11 mouse cellular contexts compared by ENCODE assay signal in the genomic region with DNA sequence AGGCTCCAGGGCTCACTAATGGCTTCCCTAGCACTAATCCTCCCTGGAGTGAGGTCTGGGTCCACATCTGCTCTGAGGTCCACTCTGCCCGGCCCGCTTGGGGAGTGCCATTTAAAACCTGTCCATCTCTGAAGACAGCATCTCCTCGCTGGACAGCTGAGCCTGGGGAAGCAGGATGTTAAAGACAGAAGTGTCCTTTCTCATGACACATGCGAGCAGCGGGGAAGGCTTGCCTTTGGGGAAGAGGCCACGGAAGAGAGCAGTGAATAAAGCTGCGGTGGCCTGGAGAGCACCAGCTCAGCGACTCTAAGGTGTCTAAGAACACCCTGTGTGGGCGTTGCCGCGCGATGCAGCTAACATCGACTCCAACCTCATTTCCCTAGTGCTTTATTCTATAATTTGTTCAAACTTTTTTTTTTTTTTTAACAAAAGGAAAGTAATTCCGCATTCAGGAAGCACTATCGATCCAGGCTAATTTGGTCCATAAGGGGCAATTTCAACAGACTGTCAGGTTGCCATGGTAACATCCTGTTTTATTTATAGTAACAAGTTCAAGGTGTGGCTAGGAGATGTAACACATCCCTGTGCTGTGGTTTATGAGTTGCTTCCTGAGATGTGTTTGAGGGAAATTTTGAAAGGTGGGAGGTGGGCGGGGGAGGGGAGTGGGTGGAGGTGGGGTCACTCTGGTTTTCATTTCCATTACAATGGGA.
A peak's percentile ranks its signal among the peaks of the same experiment; 100 is the strongest.
DNase-seq lines count a peak whose midpoint lies in the region; ATAC-seq lines count a peak whose summit lies in the region.
"Had no signal": no experiment of that assay in that cellular context is flagged by ENCODE, and none has a peak within 500 bp of the region (broad histone marks: within the 10 kb centered on the region; RNA-seq: fewer than 3 reads in every experiment).

No protein-coding gene starts in this region.

- DNase-seq in embryo, embryonic 10 days (ENCODE audit: low spot score) = peak; percentile 64
- no peak for DNase-seq in embryo, embryonic 9.5 days (ENCODE audit: extremely low spot score)
- peak; percentile 63 for DNase-seq in embryonic facial prominence, embryonic 14.5 days (ENCODE audit: low spot score)
- peak; percentile 76 for DNase-seq in midbrain, embryonic 14.5 days
- no peak for DNase-seq in cerebellum, adult 11-12 months
- DNase-seq in adrenal gland, adult 2 months = no peak
- DNase-seq in cerebellum, postnatal 14 days = no peak
- DNase-seq: kidney, adult 9 months; lung, postnatal 36 days had no signal

- H3K4me2 ChIP-seq in embryonic facial prominence, embryonic 14.5 days (ENCODE audit: low read depth, low read length) = peak overlapping the region; percentile 26
- peak overlapping the region; percentile 41 for H3K4me2 ChIP-seq in hindbrain, embryonic 16.5 days (ENCODE audit: low read length)
- peak overlapping the region; percentile 39 for H3K4me2 ChIP-seq in midbrain, embryonic 14.5 days (ENCODE audit: low read length)
- H3K4me2 ChIP-seq: embryonic facial prominence, embryonic 15.5 days had no signal

- H3K36me3 ChIP-seq in embryonic facial prominence, embryonic 14.5 days (ENCODE audit: control insufficient read depth, insufficient read depth, low read length) = no peaks in the 10 kb centered on the region
- no peaks in the 10 kb centered on the region for H3K36me3 ChIP-seq in hindbrain, embryonic 16.5 days (ENCODE audit: control insufficient read depth, insufficient read depth, low read length)
- H3K36me3 ChIP-seq in midbrain, embryonic 14.5 days (ENCODE audit: control insufficient read depth, insufficient read depth, low read length) = no peaks in the 10 kb centered on the region
- H3K36me3 ChIP-seq: embryonic facial prominence, embryonic 15.5 days had no signal

- H3K4me1 ChIP-seq in embryonic facial prominence, embryonic 14.5 days (ENCODE audit: control insufficient read depth, insufficient read depth, low read length) = peaks cover 21% of the 10 kb centered on the region
- peaks cover 13% of the 10 kb centered on the region for H3K4me1 ChIP-seq in hindbrain, embryonic 16.5 days (ENCODE audit: control insufficient read depth, insufficient read depth, low read depth, low read length)
- H3K4me1 ChIP-seq in midbrain, embryonic 14.5 days (ENCODE audit: control insufficient read depth, insufficient read depth, low read length) = peaks cover 21% of the 10 kb centered on the region

- peak; percentile 74 for ATAC-seq in embryonic facial prominence, embryonic 14.5 days (ENCODE audit: low read depth)
- ATAC-seq in hindbrain, embryonic 16.5 days = peak; percentile 76
- peak; percentile 27; the same call in 1 of the 2 replicates for ATAC-seq in midbrain, embryonic 14.5 days (ENCODE audit: low FRiP score, low TSS enrichment)

- H3K4me3 ChIP-seq in embryonic facial prominence, embryonic 14.5 days (ENCODE audit: low read depth, low read length) = no peak overlapping the region
- H3K4me3 ChIP-seq in hindbrain, embryonic 16.5 days (ENCODE audit: low read length) = peak overlapping the region; percentile 1; the same call in 1 of the 2 replicates
- no peak overlapping the region for H3K4me3 ChIP-seq in midbrain, embryonic 14.5 days (replicated peaks; ENCODE audit: low read depth, low read length)
- H3K4me3 ChIP-seq: embryonic facial prominence, embryonic 15.5 days had no signal

- H3K27ac ChIP-seq in embryonic facial prominence, embryonic 14.5 days (replicated peaks; ENCODE audit: low read depth, low read length) = no peak overlapping the region
- H3K27ac ChIP-seq in hindbrain, embryonic 16.5 days (ENCODE audit: low read depth, low read length) = peak overlapping the region; percentile 16; the same call in 1 of the 2 replicates
- H3K27ac ChIP-seq in midbrain, embryonic 14.5 days (replicated peaks; ENCODE audit: low read depth, low read length) = peak overlapping the region; percentile 72
- H3K27ac ChIP-seq: embryonic facial prominence, embryonic 15.5 days had no signal

- 13% methylated on average over 16 of the region's 16 CpGs for WGBS in embryonic facial prominence, embryonic 14.5 days
- 9% methylated on average over 16 of the region's 16 CpGs for WGBS in hindbrain, embryonic 16.5 days
- 12% methylated on average over 16 of the region's 16 CpGs for WGBS in midbrain, embryonic 14.5 days

- no peaks in the 10 kb centered on the region for H3K27me3 ChIP-seq in embryonic facial prominence, embryonic 14.5 days (replicated peaks; ENCODE audit: control insufficient read depth, insufficient read depth, low read length)
- H3K27me3 ChIP-seq in hindbrain, embryonic 16.5 days (replicated peaks; ENCODE audit: control insufficient read depth, insufficient read depth, low read length) = no peaks in the 10 kb centered on the region
- no peaks in the 10 kb centered on the region for H3K27me3 ChIP-seq in midbrain, embryonic 14.5 days (ENCODE audit: control insufficient read depth, insufficient read depth, low read length)
- H3K27me3 ChIP-seq: embryonic facial prominence, embryonic 15.5 days had no signal

- H3K9me3 ChIP-seq in embryonic facial prominence, embryonic 14.5 days (ENCODE audit: control insufficient read depth, low read length) = no peaks in the 10 kb centered on the region
- no peaks in the 10 kb centered on the region for H3K9me3 ChIP-seq in hindbrain, embryonic 16.5 days (ENCODE audit: control insufficient read depth, low read length)
- H3K9me3 ChIP-seq in midbrain, embryonic 14.5 days (ENCODE audit: control insufficient read depth, low read length) = no peaks in the 10 kb centered on the region
- H3K9me3 ChIP-seq: embryonic facial prominence, embryonic 15.5 days had no signal

- no peak overlapping the region; the same call in 1 of the 2 replicates for H3K9ac ChIP-seq in embryonic facial prominence, embryonic 14.5 days (ENCODE audit: low read depth, low read length)
- no peak overlapping the region for H3K9ac ChIP-seq in hindbrain, embryonic 16.5 days (ENCODE audit: low read depth, low read length)
- H3K9ac ChIP-seq in midbrain, embryonic 14.5 days (replicated peaks; ENCODE audit: low read length) = no peak overlapping the region; the same call in 1 of the 2 replicates
- H3K9ac ChIP-seq: embryonic facial prominence, embryonic 15.5 days had no signal

Comparison
In these comparisons a context has a peak if more than half of its experiments do, and no peak if none do; other contexts are left out.
1. DNase-seq: peak in embryo, embryonic 10 days (single experiment), embryonic facial prominence, embryonic 14.5 days (single experiment) and midbrain, embryonic 14.5 days (single experiment); none in embryo, embryonic 9.5 days (single experiment), cerebellum, adult 11-12 months (single experiment), adrenal gland, adult 2 months (single experiment) and cerebellum, postnatal 14 days (0 of 2).
2. Peak in every context shown above with its lines, with median percentiles within 50 percentile points of each other: ATAC-seq and H3K4me2 ChIP-seq.